Mouse (Mus musculus): ENCODE measurements at regions not wholly inside any gene's neighbourhood (a gene's known extent, or its start where the extent isn't known, plus 50 kb on each side); places are given as distances from the start of the nearest gene placed in this dataset.

GRCm38 (mm10) chr1:41411641-41412040 lies 606.2 kb downstream of the Tmem182 start:
- DNase-seq (ENCODE audit: low spot score): no peak

- no peak for DNase-seq (ENCODE audit: low spot score)
Measured at GRCm38 (mm10) chr1:41412078-41412477, 606.7 kb downstream of the Tmem182 start.

GRCm38 (mm10) chr1:41420489-41421327 lies 615.3 kb downstream of the Tmem182 start:
- no peak for DNase-seq (ENCODE audit: low spot score)

- DNase-seq (ENCODE audit: low spot score): no peak
Measured at GRCm38 (mm10) chr1:41427853-41428252, 622.5 kb downstream of the Tmem182 start.

GRCm38 (mm10) chr1:41431127-41431690 lies 625.8 kb downstream of the Tmem182 start:
- no peak for DNase-seq (ENCODE audit: low spot score)

- no peak for DNase-seq (ENCODE audit: low spot score)
Measured at GRCm38 (mm10) chr1:41435379-41435778, 630.0 kb downstream of the Tmem182 start.

GRCm38 (mm10) chr1:41449972-41450371 lies 644.6 kb downstream of the Tmem182 start:
- DNase-seq (ENCODE audit: low spot score): no peak
